Mouse (Mus musculus) bone marrow macrophage, adult 2 months (primary cell): Measurements from ENCODE around the gene Arf4.

Experiments
- CTCF ChIP-seq: IDR thresholded peaks from 2 replicates; pipeline ENCODE4 v1.5.1; 2012; ENCODE audit warnings: low read depth, mild to moderate bottlenecking, low read length, moderate library complexity
- POLR2A ChIP-seq: IDR thresholded peaks from 2 replicates; pipeline ENCODE4 v1.6.1; 2012; ENCODE audit warnings: mild to moderate bottlenecking, low read depth, low read length, borderline replicate concordance

- TF ChIP-seq CTCF (no peak), POLR2A (no peak)
Observed at GRCm38 (mm10) chr14:26663851-26664250, 26.0 kb downstream of the Arf4 start.
